ENCODE assay signal across 13 mouse cellular contexts in genomic region chr9:21872204-21872603, GRCm38 (mm10). TPM values are rescaled to one million over a fixed set of nuclear protein-coding genes. Genes with fewer than 3 reads are reported as not detected.
"Had no signal": no experiment of that assay in that cellular context is flagged by ENCODE, and none has a peak within 500 bp of the region (broad histone marks: within the 10 kb centered on the region; RNA-seq: fewer than 3 reads in every experiment).

No protein-coding gene starts in this region.

- H3K9me3 ChIP-seq: limb, embryonic 13.5 days; midbrain, embryonic 12.5 days had no signal

- H3K27ac ChIP-seq: limb, embryonic 13.5 days; liver, embryonic 14.5 days; midbrain, embryonic 12.5 days; stomach, postnatal 0 days had no signal

- ATAC-seq: midbrain, embryonic 16.5 days had no signal

- DNase-seq: kidney, adult 8-10 months; kidney, postnatal 36 days; layer of hippocampus, adult 9-11 months; layer of hippocampus, postnatal 36 days; thymus, postnatal 4 days had no signal

- H3K9ac ChIP-seq: limb, embryonic 13.5 days; liver, embryonic 14.5 days; midbrain, embryonic 12.5 days had no signal

- H3K4me1 ChIP-seq: limb, embryonic 13.5 days had no signal

- H3K36me3 ChIP-seq: limb, embryonic 13.5 days; midbrain, embryonic 12.5 days had no signal

- H3K4me2 ChIP-seq: limb, embryonic 13.5 days; midbrain, embryonic 12.5 days had no signal

- H3K4me3 ChIP-seq: limb, embryonic 13.5 days; midbrain, embryonic 12.5 days had no signal

RNA-seq across cellular contexts. Expression of gene Angptl8, which starts 36.9 kb away (rescaled TPM):
- total RNA-seq: layer of hippocampus, adult 18-20 months; layer of hippocampus, postnatal 36 days; left cerebral cortex, postnatal 36 days; megakaryocyte-erythroid progenitor cell, adult 5-6 weeks had no signal

RNA-seq across cellular contexts. Expression of gene Ccdc159, which starts 55.1 kb away (rescaled TPM):
- total RNA-seq: megakaryocyte-erythroid progenitor cell, adult 5-6 weeks had no signal
